Comparison of ENCODE assay signal across 8 mouse cellular contexts in genomic region chr2:119548691-119549090, GRCm38 (mm10). TPM values are rescaled to one million over a fixed set of nuclear protein-coding genes. Genes with fewer than 3 reads are reported as not detected.
A peak's percentile ranks its signal among the peaks of the same experiment; 100 is the strongest.
DNase-seq lines count a peak whose midpoint lies in the region; ATAC-seq lines count a peak whose summit lies in the region.

No protein-coding gene starts in this region.

- no peak overlapping the region for H3K9ac ChIP-seq in heart, embryonic 16.5 days (ENCODE audit: low read length)
- peak overlapping the region; percentile 88 for H3K9ac ChIP-seq in embryonic facial prominence, embryonic 14.5 days (ENCODE audit: low read depth, low read length)
- peak overlapping the region; percentile 82 for H3K9ac ChIP-seq in midbrain, embryonic 15.5 days

- peaks cover 12% of the 10 kb centered on the region for H3K4me1 ChIP-seq in heart, embryonic 16.5 days (ENCODE audit: control insufficient read depth, insufficient read depth, low read length)
- peaks cover 9% of the 10 kb centered on the region for H3K4me1 ChIP-seq in embryonic facial prominence, embryonic 14.5 days (ENCODE audit: control insufficient read depth, insufficient read depth, low read length)
- H3K4me1 ChIP-seq in limb, embryonic 10.5 days: peaks cover 17% of the 10 kb centered on the region
- peaks cover 22% of the 10 kb centered on the region for H3K4me1 ChIP-seq in midbrain, embryonic 15.5 days

- no peaks in the 10 kb centered on the region for H3K27me3 ChIP-seq in heart, embryonic 16.5 days (ENCODE audit: control insufficient read depth, insufficient read depth, low read length)
- H3K27me3 ChIP-seq in embryonic facial prominence, embryonic 14.5 days (replicated peaks; ENCODE audit: control insufficient read depth, insufficient read depth, low read length): no peaks in the 10 kb centered on the region
- no peaks in the 10 kb centered on the region for H3K27me3 ChIP-seq in limb, embryonic 10.5 days (ENCODE audit: low read depth, poor library complexity, severe bottlenecking)
- no peaks in the 10 kb centered on the region for H3K27me3 ChIP-seq in midbrain, embryonic 15.5 days (replicated peaks)

- H3K27ac ChIP-seq in heart, embryonic 16.5 days (ENCODE audit: low read length): no peak overlapping the region
- no peak overlapping the region for H3K27ac ChIP-seq in embryonic facial prominence, embryonic 14.5 days (replicated peaks; ENCODE audit: low read depth, low read length)
- H3K27ac ChIP-seq in limb, embryonic 10.5 days: no peak overlapping the region
- 0 out of 2 replicates have a peak overlapping the region, but pooled peaks have one; percentile 89 for H3K27ac ChIP-seq in midbrain, embryonic 15.5 days

- H3K9me3 ChIP-seq in heart, embryonic 16.5 days (replicated peaks; ENCODE audit: control insufficient read depth, low read length): no peaks in the 10 kb centered on the region
- no peaks in the 10 kb centered on the region for H3K9me3 ChIP-seq in embryonic facial prominence, embryonic 14.5 days (ENCODE audit: control insufficient read depth, low read length)
- no peaks in the 10 kb centered on the region for H3K9me3 ChIP-seq in limb, embryonic 10.5 days (replicated peaks)
- no peaks in the 10 kb centered on the region for H3K9me3 ChIP-seq in midbrain, embryonic 15.5 days

- peak overlapping the region; percentile 94 for H3K4me3 ChIP-seq in heart, embryonic 16.5 days (ENCODE audit: low read length)
- H3K4me3 ChIP-seq in embryonic facial prominence, embryonic 14.5 days (ENCODE audit: low read depth, low read length): peak overlapping the region; percentile 94
- peak overlapping the region; percentile 78; the same call in 1 of the 2 replicates for H3K4me3 ChIP-seq in limb, embryonic 10.5 days
- peak overlapping the region; percentile 95 for H3K4me3 ChIP-seq in midbrain, embryonic 15.5 days

- no peak for DNase-seq in heart, postnatal 10 days
- peak; percentile 60 for DNase-seq in embryonic facial prominence, embryonic 14.5 days (ENCODE audit: low spot score)
- DNase-seq in limb, embryonic 10.5 days (ENCODE audit: low spot score): no peak
- DNase-seq in gastrocnemius, postnatal 25 days: no peak
- no peak for DNase-seq in left cerebral cortex, adult 8-10 months (ENCODE audit: low spot score in 2 of 2)
- no peak for DNase-seq in right cerebral cortex, adult 18-20 months

- intact Hi-C loops in heart, postnatal 10 days (cut with DNase I): loop anchor here (5.0 kb wide), 1 partner anchor 114 kb away; the partner anchor contains the start of gene Ndufaf1

- 59% methylated on average over 5 of the region's 5 CpGs for WGBS in heart, embryonic 16.5 days
- 62% methylated on average over 5 of the region's 5 CpGs for WGBS in embryonic facial prominence, embryonic 14.5 days
- 75% methylated on average over 5 of the region's 5 CpGs for WGBS in limb, embryonic 10.5 days
- 68% methylated on average over 5 of the region's 5 CpGs for WGBS in midbrain, embryonic 15.5 days

- peak overlapping the region; percentile 86 for H3K4me2 ChIP-seq in heart, embryonic 16.5 days (ENCODE audit: low read depth, low read length)
- H3K4me2 ChIP-seq in embryonic facial prominence, embryonic 14.5 days (ENCODE audit: low read depth, low read length): peak overlapping the region; percentile 79
- peak overlapping the region; percentile 61 for H3K4me2 ChIP-seq in midbrain, embryonic 15.5 days

- H3K36me3 ChIP-seq in heart, embryonic 16.5 days (ENCODE audit: control insufficient read depth, insufficient read depth): no peaks in the 10 kb centered on the region
- no peaks in the 10 kb centered on the region for H3K36me3 ChIP-seq in embryonic facial prominence, embryonic 14.5 days (ENCODE audit: control insufficient read depth, insufficient read depth, low read length)
- H3K36me3 ChIP-seq in limb, embryonic 10.5 days: 0 out of 2 replicates have a peak, but pooled peaks cover 4% of the 10 kb centered on the region
- no peaks in the 10 kb centered on the region for H3K36me3 ChIP-seq in midbrain, embryonic 15.5 days (replicated peaks)

- no peak for ATAC-seq in heart, embryonic 16.5 days (replicated peaks; ENCODE audit: extremely low read depth, insufficient read depth, low FRiP score)
- no peak for ATAC-seq in embryonic facial prominence, embryonic 14.5 days (ENCODE audit: low read depth)
- no peak for ATAC-seq in midbrain, embryonic 15.5 days (replicated peaks)

RNA-seq across cellular contexts. Expression of gene Chp1, which starts 1.2 kb away (rescaled TPM):
- 52.3 and 52.5 TPM in 2 replicates for polyA plus RNA-seq in heart, embryonic 16.5 days (2015; fragmentation: Nextera tagmentation; extraction: Ambion mirVana)
- total RNA-seq in heart, postnatal 10 days (2021): 100 to 1,000 TPM in 1 of 2 experiments, 10 to 100 TPM in 1; 97.5 to 100 TPM
- polyA plus RNA-seq in embryonic facial prominence, embryonic 14.5 days (2014; fragmentation: Nextera tagmentation; extraction: Ambion mirVana): 68.5 and 69.6 TPM in 2 replicates
- polyA plus RNA-seq in limb, embryonic 10.5 days (2016; fragmentation: Nextera tagmentation; extraction: Ambion mirVana): 46.9 and 57.3 TPM in 2 replicates
- 55.6 and 59.4 TPM in 2 replicates for polyA plus RNA-seq in midbrain, embryonic 15.5 days (2015; fragmentation: Nextera tagmentation; extraction: Ambion mirVana)
- 10 to 100 TPM; 60.8 to 84.9 TPM for total RNA-seq in gastrocnemius, postnatal 25 days (2021)
- 100 to 1,000 TPM; 161 to 184 (median 175) TPM for total RNA-seq in left cerebral cortex, adult 8-10 months (2022)

RNA-seq across cellular contexts. Expression of gene Exd1, which starts 1.3 kb away (rescaled TPM):
- polyA plus RNA-seq in heart, embryonic 16.5 days (2015; fragmentation: Nextera tagmentation; extraction: Ambion mirVana): 0.09 and 0.11 TPM in 2 replicates
- total RNA-seq in heart, postnatal 10 days (2021): under 1 TPM; 0.07 to 0.37 TPM
- 0.22 and 0.29 TPM in 2 replicates for polyA plus RNA-seq in embryonic facial prominence, embryonic 14.5 days (2014; fragmentation: Nextera tagmentation; extraction: Ambion mirVana)
- polyA plus RNA-seq in limb, embryonic 10.5 days (2016; fragmentation: Nextera tagmentation; extraction: Ambion mirVana): 0.44 and 0.67 TPM in 2 replicates
- polyA plus RNA-seq in midbrain, embryonic 15.5 days (2015; fragmentation: Nextera tagmentation; extraction: Ambion mirVana): 0.48 and 0.74 TPM in 2 replicates
- total RNA-seq in gastrocnemius, postnatal 25 days (2021): under 1 TPM; 0.51 to 0.82 TPM
- 1 to 10 TPM in 2 of 4 experiments, under 1 TPM in 2; 0.59 to 1.9 (median 1.00) TPM for total RNA-seq in left cerebral cortex, adult 8-10 months (2022)
